Mouse (Mus musculus) CH12.LX (cell line): ENCODE measurements around the gene Abhd15. TPM values are rescaled to one million over a fixed set of nuclear protein-coding genes. Genes with fewer than 3 reads are reported as not detected.

ENCODE experiments used
- DNase-seq: peaks from one replicate; pipeline ENCODE4 v3.0.0-alpha.2; 2013; ENCODE audit errors: extremely low read depth
- H3K27ac ChIP-seq: 2 replicates; pipeline ENCODE4 v1.5.1; 2012; ENCODE audit warnings: low read depth, mild to moderate bottlenecking, control low read depth, moderate library complexity; ENCODE audit not compliant: insufficient read depth
- H3K27me3 ChIP-seq: replicated peaks from 2 replicates; pipeline ENCODE3; 2012; ENCODE audit warnings: inconsistent platforms
- H3K36me3 ChIP-seq, 2 experiments: replicated peaks in 1 of 2; 2 replicates each; pipeline versions ENCODE3 to v1.6.1; 2012; ENCODE audit warnings: inconsistent platforms in 1 of 2, low read length in 1 of 2, mild to moderate bottlenecking in 1 of 2, mixed read lengths in 1 of 2, moderate library complexity in 1 of 2; ENCODE audit not compliant: control insufficient read depth in 1 of 2, insufficient read depth in 1 of 2
- H3K4me1 ChIP-seq, 2 experiments: 2 replicates each; pipeline ENCODE4 v1.6.1; 2012; ENCODE audit warnings: inconsistent platforms in 1 of 2, moderate library complexity in 1 of 2; ENCODE audit not compliant: insufficient read depth in 2 of 2, control insufficient read depth in 1 of 2
- H3K4me2 ChIP-seq: 2 replicates; pipeline ENCODE4 v1.6.1; 2012; ENCODE audit warnings: low read depth, mild to moderate bottlenecking, control low read depth; ENCODE audit not compliant: poor library complexity, insufficient read depth, severe bottlenecking
- H3K4me3 ChIP-seq, 3 experiments: fragments of 150-350 bp in 1 of 3; sonication (generic) in 1 of 3; replicated peaks in 1 of 3; 2 replicates each; pipeline versions ENCODE3 to v1.5.1; 2011 to 2012; ENCODE audit warnings: low read depth in 2 of 3, low read length in 2 of 3, mild to moderate bottlenecking in 2 of 3, moderate library complexity in 2 of 3, control low read depth in 1 of 3, improper control_type of control experiment in 1 of 3, inconsistent platforms in 1 of 3, mixed read lengths in 1 of 3; ENCODE audit not compliant: poor library complexity in 1 of 3
- H3K79me2 ChIP-seq: replicated peaks from 2 replicates; pipeline ENCODE4 v1.6.1; 2012; ENCODE audit warnings: mild to moderate bottlenecking, moderate library complexity; ENCODE audit not compliant: control insufficient read depth, poor library complexity, insufficient read depth, severe bottlenecking; ENCODE audit errors: extremely low read depth
- H3K9ac ChIP-seq: 2 replicates; pipeline ENCODE4 v1.6.1; 2012; ENCODE audit warnings: low read depth, mild to moderate bottlenecking, control low read depth, moderate library complexity; ENCODE audit not compliant: insufficient read depth
- H3K9me3 ChIP-seq: replicated peaks from 2 replicates; pipeline ENCODE3; 2012; ENCODE audit warnings: low read length, inconsistent platforms, mixed read lengths
- BHLHE40 ChIP-seq: IDR thresholded peaks from 2 replicates; pipeline ENCODE4 v1.6.1; 2011; ENCODE audit warnings: mild to moderate bottlenecking, low read depth, low read length, improper control_type of control experiment
- CTCF ChIP-seq, 2 experiments: IDR thresholded peaks in 1 of 2; conservative IDR thresholded peaks in 1 of 2; 2 replicates each; pipeline ENCODE4 v1.5.1; 2011 to 2012; ENCODE audit warnings: low read depth in 2 of 2, low read length in 2 of 2, improper control_type of control experiment in 1 of 2, inconsistent platforms in 1 of 2, mild to moderate bottlenecking in 1 of 2, moderate library complexity in 1 of 2
- E2F4 ChIP-seq: IDR thresholded peaks from 2 replicates; pipeline ENCODE4 v1.6.1; 2011; ENCODE audit warnings: low read depth, low read length, improper control_type of control experiment; ENCODE audit not compliant: insufficient replicate concordance
- ELF1 ChIP-seq: IDR thresholded peaks from 2 replicates; pipeline ENCODE4 v1.6.1; 2014; ENCODE audit warnings: low read depth, mild to moderate bottlenecking, inconsistent platforms, low read length, improper control_type of control experiment
- EP300 ChIP-seq: IDR thresholded peaks from 2 replicates; pipeline ENCODE4 v1.6.1; 2011; ENCODE audit warnings: low read length, improper control_type of control experiment
- ETS1 ChIP-seq: conservative IDR thresholded peaks from 2 replicates; pipeline ENCODE4 v1.6.1; 2012; ENCODE audit warnings: low read depth, mild to moderate bottlenecking, inconsistent platforms, low read length, improper control_type of control experiment, moderate library complexity
- GABPA ChIP-seq: IDR thresholded peaks from 2 replicates; pipeline ENCODE4 v1.6.1; 2012; ENCODE audit warnings: low read depth, low read length, improper control_type of control experiment, inconsistent platforms; ENCODE audit not compliant: insufficient replicate concordance
- HCFC1 ChIP-seq: IDR thresholded peaks from 2 replicates; pipeline ENCODE4 v1.6.1; 2012; ENCODE audit warnings: low read depth, mild to moderate bottlenecking, inconsistent platforms, low read length, improper control_type of control experiment
- JUN ChIP-seq: IDR thresholded peaks from 2 replicates; pipeline ENCODE4 v1.6.1; 2011; ENCODE audit warnings: low read depth, mild to moderate bottlenecking, low read length, improper control_type of control experiment, moderate library complexity; ENCODE audit not compliant: insufficient read depth
- JUND ChIP-seq: conservative IDR thresholded peaks from 2 replicates; pipeline ENCODE4 v1.6.1; 2011; ENCODE audit warnings: low read depth, low read length, improper control_type of control experiment
- KAT2A ChIP-seq: IDR thresholded peaks from 2 replicates; pipeline ENCODE4 v1.6.1; 2012; ENCODE audit warnings: low read length, improper control_type of control experiment, inconsistent platforms; ENCODE audit not compliant: insufficient replicate concordance
- MYC ChIP-seq: IDR thresholded peaks from 2 replicates; pipeline ENCODE4 v1.6.1; 2011; ENCODE audit warnings: low read depth, mild to moderate bottlenecking, improper control_type of control experiment, low read length
- PAX5 ChIP-seq: IDR thresholded peaks from 2 replicates; pipeline ENCODE4 v1.6.1; 2012; ENCODE audit warnings: low read length, inconsistent platforms, mixed read lengths
- SIN3A ChIP-seq: IDR thresholded peaks from 2 replicates; pipeline ENCODE4 v1.6.1; 2012; ENCODE audit warnings: low read length, improper control_type of control experiment, inconsistent platforms
- SMC3 ChIP-seq: IDR thresholded peaks from 2 replicates; pipeline ENCODE4 v1.6.1; 2011; ENCODE audit warnings: low read depth, low read length, improper control_type of control experiment
- TBP ChIP-seq: conservative IDR thresholded peaks from 2 replicates; pipeline ENCODE4 v1.6.1; 2011; ENCODE audit warnings: low read depth, low read length, improper control_type of control experiment
- USF1 ChIP-seq: IDR thresholded peaks from 2 replicates; pipeline ENCODE4 v1.6.1; 2014; ENCODE audit warnings: low read depth, mild to moderate bottlenecking, inconsistent platforms, low read length, improper control_type of control experiment
- USF2 ChIP-seq: conservative IDR thresholded peaks from 2 replicates; pipeline ENCODE4 v1.6.1; 2011; ENCODE audit warnings: low read depth, low read length, improper control_type of control experiment
- ZKSCAN1 ChIP-seq: IDR thresholded peaks from 2 replicates; pipeline ENCODE4 v1.6.1; 2012; ENCODE audit warnings: low read depth, inconsistent platforms, low read length, improper control_type of control experiment, borderline replicate concordance
- ZMIZ1 ChIP-seq: IDR thresholded peaks from 2 replicates; pipeline ENCODE4 v1.6.1; 2012; ENCODE audit warnings: low read depth, mild to moderate bottlenecking, inconsistent platforms, low read length, improper control_type of control experiment
- dilution Hi-C: fragments of 300-500 bp; cut with MboI; formaldehyde crosslinking; loops from 2 replicates; pipeline ENCODE4 v1.14.3; 2020; ENCODE audit warnings: low sequenced_read_pairs; ENCODE audit not compliant: extremely low pct_unique_long_range_greater_than_20kb, extremely low pct_ligation_motif_present
- in situ Hi-C: fragments of 300-500 bp; cut with MboI; formaldehyde crosslinking; loops from 3 replicates; pipeline ENCODE4 v1.14.3; 2019; ENCODE audit warnings: low sequenced_read_pairs, low pct_ligation_motif_present, low pct_unique_long_range_greater_than_20kb, mixed read lengths
- polyA plus RNA-seq: library from polyadenylated mRNA; unstranded; fragments of >175 nt; gene quantifications from 2 replicates; pipeline ENCODE4 v1.2.1, GENCODE M21; 2012; ENCODE audit warnings: low read depth; ENCODE audit not compliant: insufficient read length
- total RNA-seq, 2 experiments: library from RNA; depleted of rRNA; stranded (reverse); fragments of 300-350 nt in 1 of 2; fragments of >200 nt in 1 of 2; gene quantifications; 2 replicates each; pipeline ENCODE4 v1.2.3; 2012 to 2014

The Abhd15 gene
- total and polyA plus RNA-seq, 3 experiments: 0.11 to 0.38 (median 0.23) TPM

- TF ChIP-seq EP300 (no peak), TBP (no peak), PAX5 (no peak), BHLHE40 (no peak), GABPA (no peak), JUND (no peak), JUN (no peak), CTCF (conservative IDR thresholded peaks at IDR 0.05 in 1 of 2, IDR thresholded peaks at IDR 0.05 in 1 of 2; ENCODE audit: low read depth in 2 of 2, low read length in 2 of 2) (no peak), E2F4 (no peak), USF2 (no peak), SIN3A (no peak), ETS1 (no peak)
- Histone ChIP-seq H3K4me3 (no peak overlapping the region), H3K9me3 (no peaks in the 10 kb centered on the region), H3K27me3 (no peaks in the 10 kb centered on the region), H3K9ac (no peak overlapping the region), H3K4me2 (no peak overlapping the region), H3K4me1 (no peaks in the 10 kb centered on the region), H3K79me2 (no peaks in the 10 kb centered on the region), H3K27ac (no peak overlapping the region), H3K36me3 (peaks cover 6 to 50% of the 10 kb centered on the region in 2 experiments)
- in situ Hi-C loops: no loop called here
- dilution Hi-C loops: no loop called here
- DNase-seq: no peak
These were observed 17.4 kb downstream of the Abhd15 start for GRCm38 (mm10) chr11:77532202-77532846.

- in situ Hi-C loops (no loop called here), dilution Hi-C loops (no loop called here)
- no peak for DNase-seq
- Histone ChIP-seq H3K36me3 (peaks cover 64 to 76% of the 10 kb centered on the region in 2 experiments), H3K27ac (no peak overlapping the region), H3K79me2 (0 out of 2 replicates have a peak, but pooled peaks cover 3% of the 10 kb centered on the region), H3K27me3 (no peaks in the 10 kb centered on the region), H3K9ac (no peak overlapping the region), H3K4me3 (no peak overlapping the region), H3K4me2 (no peak overlapping the region), H3K4me1 (no peaks in the 10 kb centered on the region), H3K9me3 (no peaks in the 10 kb centered on the region)
- TF ChIP-seq ZKSCAN1: no peak
- TF ChIP-seq TBP: no peak
- TF ChIP-seq HCFC1: no peak
- TF ChIP-seq SIN3A: no peak
- TF ChIP-seq BHLHE40: no peak
- TF ChIP-seq ELF1: no peak
- TF ChIP-seq SMC3: no peak
- TF ChIP-seq JUN: no peak
- no peak for TF ChIP-seq ZMIZ1
- no peak for TF ChIP-seq EP300
- no peak for TF ChIP-seq KAT2A
- no peak for TF ChIP-seq USF1
- TF ChIP-seq MYC: no peak
These were observed 30.3 kb downstream of the Abhd15 start for GRCm38 (mm10) chr11:77545261-77545660.
